Mouse (Mus musculus): Measurements from ENCODE around the gene Nsd2.
A peak's percentile ranks its signal among the peaks of the same experiment; 100 is the strongest.
"Not testable (repeated sequence)": the region's sequence is repeated elsewhere in the genome, so short reads cannot be mapped to it uniquely, and the experiment has no call there.

Nsd2 gene

GRCm38 (mm10) chr5:33851466-33851865, 30.9 kb downstream of the Nsd2 start:
- no peak for DNase-seq (ENCODE audit: low read depth, low spot score)

GRCm38 (mm10) chr5:33853086-33853485, 32.6 kb downstream of the Nsd2 start:
- no peak for DNase-seq (ENCODE audit: low read depth, low spot score)

GRCm38 (mm10) chr5:33854019-33854418, 33.5 kb downstream of the Nsd2 start:
- DNase-seq (ENCODE audit: low read depth, low spot score), result no peak

GRCm38 (mm10) chr5:33857693-33858092, 37.2 kb downstream of the Nsd2 start:
- DNase-seq (ENCODE audit: low read depth, low spot score), result no peak

GRCm38 (mm10) chr5:33875472-33875871, 54.9 kb downstream of the Nsd2 start:
- no peak for DNase-seq (ENCODE audit: low read depth, low spot score)

- no peak for DNase-seq (ENCODE audit: low read depth, low spot score)
Measured at GRCm38 (mm10) chr5:33881118-33881517, 60.6 kb downstream of the Nsd2 start.

- no peak for DNase-seq (ENCODE audit: low read depth, low spot score)
Measured at GRCm38 (mm10) chr5:33893406-33893805, 72.9 kb downstream of the Nsd2 start.

GRCm38 (mm10) chr5:33895116-33895515, 74.6 kb downstream of the Nsd2 start:
- no peak for DNase-seq (ENCODE audit: low read depth, low spot score)

- DNase-seq (ENCODE audit: low read depth, low spot score), result no peak
Measured at GRCm38 (mm10) chr5:33897158-33897557, 76.6 kb downstream of the Nsd2 start.

- no peak for DNase-seq (ENCODE audit: low read depth, low spot score)
Measured at GRCm38 (mm10) chr5:33898671-33899070, 78.1 kb downstream of the Nsd2 start.

- no peak for DNase-seq (ENCODE audit: low read depth, low spot score)
Measured at GRCm38 (mm10) chr5:33899245-33899644, 78.7 kb downstream of the Nsd2 start.

- DNase-seq (ENCODE audit: low read depth, low spot score), result no peak
Measured at GRCm38 (mm10) chr5:33900101-33900500, 79.6 kb downstream of the Nsd2 start.

GRCm38 (mm10) chr5:33900701-33901263, 80.3 kb downstream of the Nsd2 start:
- DNase-seq (ENCODE audit: low read depth, low spot score), result no peak

GRCm38 (mm10) chr5:33901278-33901677, 80.8 kb downstream of the Nsd2 start:
- no peak for DNase-seq (ENCODE audit: low read depth, low spot score)

- DNase-seq (ENCODE audit: low read depth, low spot score), result no peak
Measured at GRCm38 (mm10) chr5:33902696-33903095, 82.2 kb downstream of the Nsd2 start.

- DNase-seq (ENCODE audit: low read depth, low spot score), result no peak
Measured at GRCm38 (mm10) chr5:33903176-33903575, 82.7 kb downstream of the Nsd2 start.

GRCm38 (mm10) chr5:33915031-33915430, 94.5 kb downstream of the Nsd2 start:
- DNase-seq (ENCODE audit: low read depth, low spot score), result not testable (repeated sequence)

GRCm38 (mm10) chr5:33916616-33917015, 96.1 kb downstream of the Nsd2 start:
- not testable (repeated sequence) for DNase-seq (ENCODE audit: low read depth, low spot score)

GRCm38 (mm10) chr5:33919466-33919865, 98.9 kb downstream of the Nsd2 start:
- no peak for DNase-seq (ENCODE audit: low read depth, low spot score)

GRCm38 (mm10) chr5:33920037-33920436, 99.5 kb downstream of the Nsd2 start:
- DNase-seq (ENCODE audit: low read depth, low spot score), result no peak

- DNase-seq (ENCODE audit: low read depth, low spot score), result no peak
Measured at GRCm38 (mm10) chr5:33920924-33921323, 100.4 kb downstream of the Nsd2 start.

- no peak for DNase-seq (ENCODE audit: low read depth, low spot score)
Measured at GRCm38 (mm10) chr5:33921486-33922235, 101.1 kb downstream of the Nsd2 start.

GRCm38 (mm10) chr5:33922566-33922965, 102.0 kb downstream of the Nsd2 start:
- DNase-seq (ENCODE audit: low read depth, low spot score), result peak; percentile 52

All from WW6 (cell line).